ENCODE assay signal across 7 mouse cellular contexts in genomic region chr2:156614258-156614556, GRCm38 (mm10). TPM values are rescaled to one million over a fixed set of nuclear protein-coding genes. Genes with fewer than 3 reads are reported as not detected.
DNase-seq lines count a peak whose midpoint lies in the region; ATAC-seq lines count a peak whose summit lies in the region.

No protein-coding gene starts in this region.

- H3K27me3 ChIP-seq in lung, embryonic 15.5 days: peaks cover 93% of the 10 kb centered on the region
- peaks cover 27% of the 10 kb centered on the region for H3K27me3 ChIP-seq in forebrain, embryonic 14.5 days (replicated peaks; ENCODE audit: control insufficient read depth, insufficient read depth, low read length)
- H3K27me3 ChIP-seq in liver, embryonic 15.5 days: peaks cover 91% of the 10 kb centered on the region

- H3K4me2 ChIP-seq in lung, embryonic 15.5 days: peak overlapping the region; percentile 92
- peak overlapping the region; percentile 85 for H3K4me2 ChIP-seq in forebrain, embryonic 14.5 days (ENCODE audit: low read length)
- H3K4me2 ChIP-seq in liver, embryonic 15.5 days: peak overlapping the region; percentile 66

- H3K4me1 ChIP-seq in lung, embryonic 15.5 days: peaks cover 24% of the 10 kb centered on the region
- peaks cover 14% of the 10 kb centered on the region for H3K4me1 ChIP-seq in forebrain, embryonic 14.5 days (ENCODE audit: control insufficient read depth, insufficient read depth, low read length)
- peaks cover 6% of the 10 kb centered on the region for H3K4me1 ChIP-seq in liver, embryonic 15.5 days (replicated peaks)

- peak overlapping the region; percentile 42 for H3K9ac ChIP-seq in lung, embryonic 15.5 days
- peak overlapping the region; percentile 78 for H3K9ac ChIP-seq in forebrain, embryonic 14.5 days (ENCODE audit: low read length)
- H3K9ac ChIP-seq in liver, embryonic 15.5 days: no peak overlapping the region

- DNase-seq in lung, postnatal 36 days: no peak
- peak; percentile 41 to 54 for DNase-seq in cerebellum, postnatal 14 days
- peak; percentile 34 for DNase-seq in forebrain, embryonic 14.5 days (ENCODE audit: low spot score)
- no peak for DNase-seq in adrenal gland, postnatal 10 days

- H3K27ac ChIP-seq in lung, embryonic 15.5 days: no peak overlapping the region
- H3K27ac ChIP-seq in forebrain, embryonic 14.5 days (ENCODE audit: low read depth, low read length): no peak overlapping the region
- no peak overlapping the region for H3K27ac ChIP-seq in liver, embryonic 15.5 days (replicated peaks)

- ATAC-seq in lung, embryonic 15.5 days (ENCODE audit: borderline replicate concordance, extremely low read depth, low FRiP score, low TSS enrichment): no peak
- peak; percentile 36 for ATAC-seq in forebrain, embryonic 14.5 days
- ATAC-seq in liver, embryonic 15.5 days (ENCODE audit: insufficient read depth): no peak
- no peak for ATAC-seq in erythroid progenitor cell, adult 5-6 weeks (replicated peaks; ENCODE audit: low FRiP score, poor library complexity, severe bottlenecking)

- WGBS in lung, embryonic 15.5 days: 1% methylated on average over 18 of the region's 18 CpGs
- 1% methylated on average over 18 of the region's 18 CpGs for WGBS in forebrain, embryonic 14.5 days
- WGBS in liver, embryonic 15.5 days (ENCODE audit: insufficient replicate concordance): 1% methylated on average over 18 of the region's 18 CpGs

- no peaks in the 10 kb centered on the region for H3K36me3 ChIP-seq in lung, embryonic 15.5 days
- H3K36me3 ChIP-seq in forebrain, embryonic 14.5 days (ENCODE audit: control insufficient read depth, insufficient read depth, low read length): no peaks in the 10 kb centered on the region
- H3K36me3 ChIP-seq in liver, embryonic 15.5 days (replicated peaks): no peaks in the 10 kb centered on the region

- no peaks in the 10 kb centered on the region for H3K9me3 ChIP-seq in lung, embryonic 15.5 days
- H3K9me3 ChIP-seq in forebrain, embryonic 14.5 days (replicated peaks; ENCODE audit: control insufficient read depth, low read length): no peaks in the 10 kb centered on the region
- no peaks in the 10 kb centered on the region for H3K9me3 ChIP-seq in liver, embryonic 15.5 days (replicated peaks)

- H3K4me3 ChIP-seq in lung, embryonic 15.5 days: peak overlapping the region; percentile 57
- H3K4me3 ChIP-seq in forebrain, embryonic 14.5 days (ENCODE audit: low read depth, low read length): peak overlapping the region; percentile 75
- H3K4me3 ChIP-seq in liver, embryonic 15.5 days (replicated peaks): peak overlapping the region; percentile 46

RNA-seq across cellular contexts. Expression of gene Dlgap4, which starts 0.7 kb away (rescaled TPM):
- polyA plus RNA-seq in lung, embryonic 15.5 days (2015; fragmentation: Nextera tagmentation; extraction: Ambion mirVana): 58.3 and 67.9 TPM in 2 replicates
- polyA plus RNA-seq in forebrain, embryonic 14.5 days (2014; fragmentation: Nextera tagmentation; extraction: Ambion mirVana): 307 and 334 TPM in 2 replicates
- polyA plus RNA-seq in liver, embryonic 15.5 days (2015; fragmentation: Nextera tagmentation; extraction: Ambion mirVana): 10.4 and 11.9 TPM in 2 replicates
- 8.0 and 10.1 TPM in 2 replicates for total RNA-seq in erythroid progenitor cell, adult 5-6 weeks (2015; ENCODE audit: low replicate concordance)
- 3.0 and 3.5 TPM in 2 replicates for total RNA-seq in erythroid progenitor cell, adult 5-6 weeks (2017; ENCODE audit: low replicate concordance)
- 10 to 100 TPM; 36.9 to 40.3 TPM for total RNA-seq in adrenal gland, postnatal 10 days (2021)

Comparison
In these comparisons a context has a peak if more than half of its experiments do, and no peak if none do; other contexts are left out.
1. DNase-seq: peak in cerebellum, postnatal 14 days (2 of 2) and forebrain, embryonic 14.5 days (single experiment); none in lung, postnatal 36 days (single experiment) and adrenal gland, postnatal 10 days (single experiment).
2. Peak in every context shown above with its lines, with median percentiles within 50 percentile points of each other: H3K4me2 ChIP-seq and H3K4me3 ChIP-seq.